Mouse (Mus musculus) midbrain, embryonic 12.5 days (tissue): Measurements from ENCODE around the gene Gm20388. TPM values are rescaled to one million over a fixed set of nuclear protein-coding genes. Genes with fewer than 3 reads are reported as not detected.

ENCODE experiments used
- ATAC-seq: fragments of 200-750 bp; cut with Nextera tagmentation; 2 replicates; pipeline ENCODE4 v1.8.0; 2017; ENCODE audit warnings: low read depth, moderate TSS enrichment, moderate library complexity; ENCODE audit not compliant: low FRiP score
- H3K27ac ChIP-seq: fragments of 300-500 bp; sonication (generic); replicated peaks from 2 replicates; pipeline ENCODE4 v1.5.1; 2016; ENCODE audit warnings: mild to moderate bottlenecking
- H3K27me3 ChIP-seq: fragments of 300-500 bp; sonication (generic); 2 replicates; pipeline ENCODE4 v1.6.1; 2016; ENCODE audit warnings: mild to moderate bottlenecking
- H3K36me3 ChIP-seq: fragments of 300-500 bp; sonication (generic); 2 replicates; pipeline ENCODE4 v1.6.1; 2016
- H3K4me1 ChIP-seq: fragments of 300-500 bp; sonication (generic); 2 replicates; pipeline ENCODE4 v1.6.1; 2016
- H3K4me2 ChIP-seq: fragments of 300-500 bp; sonication (generic); replicated peaks from 2 replicates; pipeline ENCODE4 v1.6.1; 2016; ENCODE audit warnings: mild to moderate bottlenecking, moderate library complexity
- H3K4me3 ChIP-seq: fragments of 300-500 bp; sonication (generic); 2 replicates; pipeline ENCODE4 v1.5.1; 2016; ENCODE audit warnings: mild to moderate bottlenecking
- H3K9ac ChIP-seq: fragments of 300-500 bp; sonication (generic); replicated peaks from 2 replicates; pipeline ENCODE4 v1.6.1; 2016; ENCODE audit warnings: mild to moderate bottlenecking, moderate library complexity
- H3K9me3 ChIP-seq: fragments of 300-500 bp; sonication (generic); 2 replicates; pipeline ENCODE4 v1.6.1; 2016; ENCODE audit warnings: mild to moderate bottlenecking
- WGBS: fragments of 180-500 bp; shearing (Covaris S2); methylation state at CpG from one replicate; pipeline ENCODE4 v1.1.7; 2016; 5-methylcytosine and 5-hydroxymethylcytosine counted together
- polyA plus RNA-seq: library from polyadenylated mRNA; unstranded; fragments of >200 nt; fragmentation: Nextera tagmentation; extraction: Ambion mirVana; gene quantifications from 2 replicates; pipeline ENCODE4 v1.2.1, GENCODE M21; 2016

Gene Gm20388
- polyA plus RNA-seq, 1 experiment from 2014 or later: not detected

GRCm38 (mm10) chr8:122917531-122918392 is 3007.1 kb downstream of the Gm20388 start:
- ATAC-seq: no peak
- Histone ChIP-seq H3K4me1 (peaks cover 22% of the 10 kb centered on the region), H3K4me2 (no peak overlapping the region), H3K27me3 (no peaks in the 10 kb centered on the region), H3K4me3 (no peak overlapping the region), H3K36me3 (peaks cover 30% of the 10 kb centered on the region; the same call in 1 of the 2 replicates), H3K9me3 (no peaks in the 10 kb centered on the region), H3K27ac (no peak overlapping the region), H3K9ac (no peak overlapping the region)
- WGBS: 69% methylated on average over 11 of the region's 11 CpGs

GRCm38 (mm10) chr8:122918438-122919107 is 3007.9 kb downstream of the Gm20388 start:
- Histone ChIP-seq H3K9ac (no peak overlapping the region), H3K4me2 (no peak overlapping the region), H3K36me3 (peaks cover 22% of the 10 kb centered on the region; the same call in 1 of the 2 replicates), H3K9me3 (no peaks in the 10 kb centered on the region), H3K27me3 (no peaks in the 10 kb centered on the region), H3K27ac (no peak overlapping the region; the same call in 1 of the 2 replicates), H3K4me3 (no peak overlapping the region), H3K4me1 (peaks cover 25% of the 10 kb centered on the region)
- 83% methylated on average over 7 of the region's 7 CpGs for WGBS
- no peak for ATAC-seq

- WGBS: 63% methylated on average over 7 of the region's 7 CpGs
- H3K36me3 ChIP-seq: peaks cover 2% of the 10 kb centered on the region; the same call in 1 of the 2 replicates
- H3K27me3 ChIP-seq: no peaks in the 10 kb centered on the region
- H3K4me2 ChIP-seq: no peak overlapping the region
- H3K4me3 ChIP-seq: no peak overlapping the region
- H3K27ac ChIP-seq: peak overlapping the region; percentile 11; the same call in 1 of the 2 replicates
- peaks cover 31% of the 10 kb centered on the region for H3K4me1 ChIP-seq
- no peak for ATAC-seq
- H3K9ac ChIP-seq: no peak overlapping the region
- H3K9me3 ChIP-seq: no peaks in the 10 kb centered on the region
Measured at GRCm38 (mm10) chr8:122920890-122921289, 3010.2 kb downstream of the Gm20388 start.

- ATAC-seq: no peak
- H3K4me2 ChIP-seq: no peak overlapping the region
- H3K36me3 ChIP-seq: peaks cover 8% of the 10 kb centered on the region; the same call in 1 of the 2 replicates
- peaks cover 31% of the 10 kb centered on the region for H3K4me1 ChIP-seq
- no peak overlapping the region for H3K27ac ChIP-seq
- no peaks in the 10 kb centered on the region for H3K27me3 ChIP-seq
- WGBS: 95% methylated on average over 3 of the region's 3 CpGs
- no peak overlapping the region for H3K4me3 ChIP-seq
- H3K9me3 ChIP-seq: no peaks in the 10 kb centered on the region
- H3K9ac ChIP-seq: no peak overlapping the region
Measured at GRCm38 (mm10) chr8:122922945-122923344, 3012.3 kb downstream of the Gm20388 start.

GRCm38 (mm10) chr8:122923431-122924090 is 3012.9 kb downstream of the Gm20388 start:
- no peak overlapping the region for H3K4me3 ChIP-seq
- no peak for ATAC-seq
- H3K9me3 ChIP-seq: no peaks in the 10 kb centered on the region
- peaks cover 8% of the 10 kb centered on the region; the same call in 1 of the 2 replicates for H3K36me3 ChIP-seq
- H3K4me2 ChIP-seq: no peak overlapping the region
- H3K27me3 ChIP-seq: no peaks in the 10 kb centered on the region
- no peak overlapping the region for H3K27ac ChIP-seq
- no peak overlapping the region for H3K9ac ChIP-seq
- H3K4me1 ChIP-seq: peaks cover 26% of the 10 kb centered on the region
- WGBS: 70% methylated on average over 7 of the region's 7 CpGs

- Histone ChIP-seq H3K9me3 (no peaks in the 10 kb centered on the region), H3K9ac (no peak overlapping the region), H3K4me3 (no peak overlapping the region), H3K27ac (no peak overlapping the region), H3K27me3 (no peaks in the 10 kb centered on the region), H3K36me3 (peaks cover 8% of the 10 kb centered on the region; the same call in 1 of the 2 replicates), H3K4me1 (peaks cover 26% of the 10 kb centered on the region), H3K4me2 (no peak overlapping the region)
- 80% methylated on average over 6 of the region's 6 CpGs for WGBS
- ATAC-seq: no peak
Measured at GRCm38 (mm10) chr8:122924091-122924490, 3013.4 kb downstream of the Gm20388 start.

GRCm38 (mm10) chr8:122925939-122926722 is 3015.5 kb downstream of the Gm20388 start:
- 94% methylated on average over 8 of the region's 8 CpGs for WGBS
- ATAC-seq: no peak

GRCm38 (mm10) chr8:122926782-122927181 is 3016.1 kb downstream of the Gm20388 start:
- no peak overlapping the region for H3K9ac ChIP-seq
- no peak overlapping the region for H3K4me2 ChIP-seq
- H3K4me3 ChIP-seq: no peak overlapping the region
- ATAC-seq: no peak
- H3K36me3 ChIP-seq: peaks cover 8% of the 10 kb centered on the region; the same call in 1 of the 2 replicates
- H3K9me3 ChIP-seq: no peaks in the 10 kb centered on the region
- peaks cover 12% of the 10 kb centered on the region for H3K4me1 ChIP-seq
- H3K27me3 ChIP-seq: no peaks in the 10 kb centered on the region
- WGBS: 87% methylated on average over 7 of the region's 7 CpGs
- no peak overlapping the region for H3K27ac ChIP-seq

More at GRCm38 (mm10) chr8:122925939-122926722, 3015.5 kb downstream of the Gm20388 start:
- Histone ChIP-seq H3K4me1 (peaks cover 19% of the 10 kb centered on the region), H3K4me2 (no peak overlapping the region), H3K27ac (no peak overlapping the region), H3K36me3 (peaks cover 8% of the 10 kb centered on the region; the same call in 1 of the 2 replicates), H3K27me3 (no peaks in the 10 kb centered on the region), H3K9ac (no peak overlapping the region), H3K9me3 (no peaks in the 10 kb centered on the region), H3K4me3 (no peak overlapping the region)

GRCm38 (mm10) chr8:122927841-122928240 is 3017.2 kb downstream of the Gm20388 start:
- no peak for ATAC-seq
- Histone ChIP-seq H3K4me2 (no peak overlapping the region), H3K9ac (no peak overlapping the region), H3K9me3 (no peaks in the 10 kb centered on the region), H3K27ac (no peak overlapping the region), H3K4me3 (no peak overlapping the region), H3K36me3 (peaks cover 8% of the 10 kb centered on the region; the same call in 1 of the 2 replicates), H3K4me1 (peaks cover 15% of the 10 kb centered on the region), H3K27me3 (no peaks in the 10 kb centered on the region)
- 96% methylated on average over 3 of the region's 3 CpGs for WGBS

GRCm38 (mm10) chr8:122928631-122929224 is 3018.1 kb downstream of the Gm20388 start:
- H3K9ac ChIP-seq: no peak overlapping the region
- H3K9me3 ChIP-seq: no peaks in the 10 kb centered on the region
- no peak for ATAC-seq
- no peaks in the 10 kb centered on the region for H3K27me3 ChIP-seq
- H3K4me1 ChIP-seq: peaks cover 10% of the 10 kb centered on the region
- H3K36me3 ChIP-seq: peaks cover 8% of the 10 kb centered on the region; the same call in 1 of the 2 replicates
- WGBS: 90% methylated on average over 7 of the region's 7 CpGs
- no peak overlapping the region for H3K4me2 ChIP-seq
- H3K4me3 ChIP-seq: no peak overlapping the region
- no peak overlapping the region for H3K27ac ChIP-seq
